Mouse (Mus musculus) liver, embryonic 14.5 days (tissue): ENCODE results near the gene Donson. TPM values are rescaled to one million over a fixed set of nuclear protein-coding genes. Genes with fewer than 3 reads are reported as not detected.
A peak's percentile ranks its signal among the peaks of the same experiment; 100 is the strongest.
"Not testable (repeated sequence)": the region's sequence is repeated elsewhere in the genome, so short reads cannot be mapped to it uniquely, and the experiment has no call there.

Experiments
- ATAC-seq: fragments of 200-750 bp; cut with Nextera tagmentation; 2 replicates; pipeline ENCODE4 v1.8.0; 2017; ENCODE audit warnings: moderate number of reproducible peaks, mild to moderate bottlenecking, moderate library complexity; ENCODE audit not compliant: insufficient read depth
- DNase-seq, 3 experiments: peaks; one replicate each; pipeline ENCODE4 v3.0.0-alpha.2; 2012 to 2013; ENCODE audit warnings: low read depth in 3 of 3, low spot score in 3 of 3
- H3K27ac ChIP-seq: fragments of 300-500 bp; sonication (generic); 2 replicates; pipeline ENCODE4 v1.5.1; 2014; ENCODE audit warnings: moderate library complexity, mild to moderate bottlenecking, control low read depth, inconsistent platforms
- H3K27me3 ChIP-seq: fragments of 300-500 bp; sonication (generic); 2 replicates; pipeline ENCODE4 v1.6.1; 2014; ENCODE audit warnings: mild to moderate bottlenecking, low read length, moderate library complexity; ENCODE audit not compliant: control insufficient read depth, insufficient read depth
- H3K36me3 ChIP-seq: fragments of 300-500 bp; sonication (generic); replicated peaks from 2 replicates; pipeline ENCODE4 v1.6.1; 2014; ENCODE audit warnings: low read depth; ENCODE audit not compliant: control insufficient read depth, insufficient read depth
- H3K4me1 ChIP-seq, 2 experiments: fragments of 200-500 bp in 1 of 2; fragments of 300-500 bp in 1 of 2; sonication (generic) in 1 of 2; replicated peaks; 2 replicates each; pipeline ENCODE4 v1.6.1; 2012 to 2014; ENCODE audit warnings: antibody characterized with exemption in 1 of 2, inconsistent platforms in 1 of 2, low read length in 1 of 2; ENCODE audit not compliant: control insufficient read depth in 2 of 2, insufficient read depth in 2 of 2
- H3K4me2 ChIP-seq: fragments of 300-500 bp; sonication (generic); 2 replicates; pipeline ENCODE4 v1.6.1; 2014; ENCODE audit warnings: low read depth, mild to moderate bottlenecking, control low read depth, moderate library complexity
- H3K4me3 ChIP-seq, 2 experiments: fragments of 200-500 bp in 1 of 2; fragments of 300-500 bp in 1 of 2; sonication (generic) in 1 of 2; 2 replicates each; pipeline ENCODE4 v1.5.1; 2012 to 2014; ENCODE audit warnings: low read depth in 2 of 2, low read length in 2 of 2, mild to moderate bottlenecking in 2 of 2, control low read depth in 1 of 2, inconsistent platforms in 1 of 2, moderate library complexity in 1 of 2; ENCODE audit not compliant: insufficient read depth in 1 of 2
- H3K9ac ChIP-seq: fragments of 300-500 bp; sonication (generic); replicated peaks from 2 replicates; pipeline ENCODE4 v1.6.1; 2014; ENCODE audit warnings: mild to moderate bottlenecking, control low read depth, moderate library complexity
- H3K9me3 ChIP-seq: fragments of 300-500 bp; sonication (generic); 2 replicates; pipeline ENCODE4 v1.6.1; 2016; ENCODE audit warnings: low read length, mixed read lengths; ENCODE audit not compliant: control insufficient read depth
- CTCF ChIP-seq: IDR thresholded peaks from 2 replicates; pipeline ENCODE4 v1.5.1; 2016; ENCODE audit warnings: antibody characterized with exemption, low read depth, control low read depth
- EP300 ChIP-seq: IDR thresholded peaks from 2 replicates; pipeline ENCODE4 v1.6.1; 2016; ENCODE audit warnings: antibody characterized with exemption, low read depth
- WGBS: fragments of 180-500 bp; shearing (Covaris S2); extraction: QIAGEN DNeasy Blood & Tissue Kit; methylation state at CpG from one replicate; pipeline ENCODE4 v1.1.7; 2014; ENCODE audit not compliant: insufficient replicate concordance; 5-methylcytosine and 5-hydroxymethylcytosine counted together
- polyA plus RNA-seq, 2 experiments: library from polyadenylated mRNA; depleted of rRNA in 1 of 2; stranded (reverse) in 1 of 2; unstranded in 1 of 2; fragments of >200 nt; fragmentation: Nextera tagmentation in 1 of 2; extraction: Ambion mirVana in 1 of 2; gene quantifications; 2 replicates each; pipeline versions ENCODE4 v1.2.1 to v1.2.3; 2012 to 2014

The Donson gene
- polyA plus RNA-seq, 2 experiments = 26.2 to 32.0 TPM

DNA sequence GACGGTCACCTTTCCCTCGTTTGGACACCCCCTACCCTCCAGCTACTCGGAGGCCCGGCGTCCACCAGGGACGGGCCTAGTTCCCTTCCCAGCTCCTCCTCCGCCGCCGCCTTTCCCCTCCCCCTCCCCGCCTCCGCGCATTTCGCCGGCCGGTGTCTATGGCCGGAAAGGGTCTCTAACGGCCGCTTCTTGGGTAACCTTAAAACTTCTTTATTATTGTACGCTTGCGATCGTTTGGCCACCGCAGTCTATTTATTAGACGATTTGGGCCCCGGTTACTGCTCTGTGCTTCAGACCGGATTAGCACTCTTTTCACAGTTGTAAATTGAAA, 40.4 kb downstream of the Donson start:
- Histone ChIP-seq H3K9ac (peak overlapping the region; percentile 95), H3K27ac (peak overlapping the region; percentile 90), H3K4me1 (peaks cover 10 to 13% of the 10 kb centered on the region in 2 experiments), H3K9me3 (no peaks in the 10 kb centered on the region), H3K27me3 (no peaks in the 10 kb centered on the region), H3K4me3 (peak overlapping the region; percentile 85 to 88), H3K4me2 (peak overlapping the region; percentile 91), H3K36me3 (peaks cover 17% of the 10 kb centered on the region)
- TF ChIP-seq EP300 (no peak), CTCF (no peak)
- DNase-seq = peak; percentile 57 to 59 (median 57)
- under 1% methylated on average over 24 of the region's 25 CpGs for WGBS
- peak; percentile 70 for ATAC-seq

DNA sequence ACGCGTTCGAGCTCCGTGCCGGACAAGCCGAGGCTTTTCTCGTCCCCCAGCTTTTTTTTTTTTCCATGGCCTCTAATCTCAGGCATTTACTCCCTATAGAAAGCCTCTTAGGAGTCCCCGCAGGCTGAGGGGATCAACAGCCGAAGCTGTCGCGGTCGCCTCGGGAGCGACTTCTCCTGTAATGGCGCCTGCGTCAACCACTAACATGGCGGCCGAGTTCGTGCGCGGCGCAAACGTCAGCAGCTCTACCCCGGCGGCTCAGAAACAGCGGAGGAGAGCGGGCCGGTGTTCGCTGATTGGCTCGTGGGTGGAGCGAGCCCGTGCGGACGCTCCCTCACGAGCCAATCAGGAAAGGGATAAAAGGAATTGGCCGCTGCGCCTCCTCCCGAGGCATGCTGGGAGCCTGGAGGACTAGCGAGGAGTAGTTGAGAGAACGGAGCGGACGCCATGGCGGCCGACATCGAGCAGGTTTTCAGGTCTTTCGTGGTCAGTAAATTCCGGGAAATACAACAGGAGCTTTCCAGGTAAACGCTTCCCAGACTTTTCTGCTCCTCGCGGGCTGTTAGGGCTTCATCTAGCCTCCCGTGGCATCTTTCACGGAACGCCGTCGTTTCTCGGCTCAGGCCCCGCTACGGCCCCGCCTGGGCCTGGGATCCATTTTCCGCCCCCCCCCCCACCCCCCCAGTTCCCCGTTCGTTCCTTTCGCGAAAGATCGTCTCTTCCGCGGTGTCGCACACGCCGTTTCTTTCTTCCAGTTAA, 40.9 kb downstream of the Donson start, which contains the start of gene Son:
TSS of gene Son (plus strand) at position 46 of the 759 bp plus-strand sequence.
- peak; percentile 90 for ATAC-seq

DNA sequence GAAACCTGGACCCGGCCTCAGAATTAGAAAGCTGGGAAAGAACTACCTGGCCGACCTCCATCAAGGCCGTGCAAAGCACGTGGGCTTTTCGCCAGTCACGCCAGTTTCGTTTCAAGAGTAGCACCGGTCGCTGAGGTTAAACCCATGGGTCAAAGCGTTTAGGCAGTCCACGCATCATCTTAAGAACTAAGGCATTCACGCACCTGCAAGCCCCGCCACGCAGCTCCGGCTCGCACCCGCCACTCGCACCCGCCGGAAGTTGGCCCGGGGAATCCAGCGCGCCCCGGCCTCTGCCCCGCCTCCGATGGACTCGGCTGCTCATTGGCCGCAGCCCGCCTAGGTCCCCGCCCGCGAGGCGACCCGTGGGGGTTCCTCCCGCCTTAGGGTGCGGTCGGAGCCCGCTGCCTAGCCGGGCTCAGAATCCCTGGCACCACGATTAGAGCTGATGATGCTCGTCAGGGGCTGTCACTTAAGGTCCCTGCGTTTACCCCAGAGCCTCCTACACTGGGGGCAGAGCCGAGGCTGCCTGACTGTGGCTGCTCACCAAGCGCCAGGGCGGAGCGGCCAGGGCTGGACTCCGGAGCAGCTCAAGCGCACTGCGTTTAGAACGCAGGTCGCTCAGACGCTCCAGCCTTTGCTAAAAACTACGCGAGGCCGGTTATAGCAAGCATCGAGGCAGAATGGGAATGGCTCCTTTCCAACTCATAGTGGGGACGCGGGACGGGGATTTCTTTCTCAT, 41.7 kb downstream of the Donson start, which contains the start of gene Gart:
TSS of gene Gart (minus strand) at position 272 of the 739 bp plus-strand sequence.
- Histone ChIP-seq H3K4me3 (peak within 1 kb of the TSS; percentile 85 to 88), H3K9me3 (no peaks in the 10 kb centered on the region), H3K4me1 (peaks cover 10 to 13% of the 10 kb centered on the region in 2 experiments), H3K27me3 (no peaks in the 10 kb centered on the region), H3K27ac (peak within 1 kb of the TSS; percentile 97), H3K36me3 (peaks cover 15% of the 10 kb centered on the region), H3K4me2 (peak within 1 kb of the TSS; percentile 99), H3K9ac (peak within 1 kb of the TSS; percentile 95)
- under 1% methylated on average over 59 of the region's 59 CpGs for WGBS
- TF ChIP-seq CTCF (0 out of 2 replicates have a peak, but pooled peaks have one; percentile 2), EP300 (no peak)
- ATAC-seq = peak; percentile 81
- DNase-seq = peak; percentile 86 to 89 (median 87)

More for the DNA sequence above, 40.9 kb downstream of the Donson start, which contains the start of gene Son:
- Histone ChIP-seq H3K27ac (peak within 1 kb of the TSS; percentile 97), H3K36me3 (peaks cover 19% of the 10 kb centered on the region), H3K9me3 (no peaks in the 10 kb centered on the region), H3K4me1 (peaks cover 10 to 13% of the 10 kb centered on the region in 2 experiments), H3K27me3 (no peaks in the 10 kb centered on the region), H3K9ac (peak within 1 kb of the TSS; percentile 95), H3K4me2 (peak within 1 kb of the TSS; percentile 99), H3K4me3 (peak within 1 kb of the TSS; percentile 85 to 88)
- WGBS = under 1% methylated on average over 70 of the region's 70 CpGs
- peak; percentile 96 to 98 (median 96) for DNase-seq
- TF ChIP-seq CTCF (no peak), EP300 (0 out of 2 replicates have a peak, but pooled peaks have one; percentile 5)

DNA sequence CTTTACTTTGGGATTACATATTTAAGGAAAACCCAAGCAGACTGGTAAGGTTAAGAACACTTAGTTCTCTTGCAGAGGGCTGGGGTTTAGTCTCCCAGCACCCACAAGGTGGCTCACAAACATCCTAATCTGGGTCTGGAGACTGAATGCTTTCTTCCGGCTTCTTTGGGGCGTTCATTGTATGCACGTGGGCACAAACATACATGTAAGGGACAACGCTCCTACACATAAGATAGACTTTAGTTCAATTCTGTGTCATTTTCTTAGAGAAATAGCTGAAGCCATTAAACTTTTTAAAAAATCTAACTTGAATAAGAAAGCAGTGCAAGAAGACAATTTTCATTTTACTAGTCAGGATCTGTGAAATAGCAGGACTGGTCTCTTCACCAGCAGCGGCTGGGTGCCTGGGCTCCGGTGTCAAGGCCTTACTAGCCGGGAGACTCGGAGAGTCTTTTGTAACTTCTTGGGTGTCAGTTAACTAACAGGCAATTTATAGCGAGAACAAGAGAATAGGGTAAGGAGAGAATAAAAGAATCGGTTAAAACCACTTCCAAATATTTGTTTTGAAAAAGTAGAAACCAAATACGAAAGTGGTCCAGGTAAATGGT, 42.5 kb downstream of the Donson start:
- Histone ChIP-seq H3K4me3 (peak overlapping the region; percentile 81 to 88), H3K36me3 (peaks cover 20% of the 10 kb centered on the region), H3K4me1 (peaks cover 10 to 13% of the 10 kb centered on the region in 2 experiments), H3K9ac (peak overlapping the region; percentile 80), H3K9me3 (no peaks in the 10 kb centered on the region), H3K27me3 (no peaks in the 10 kb centered on the region), H3K27ac (peak overlapping the region; percentile 67), H3K4me2 (peak overlapping the region; percentile 99)
- ATAC-seq = no peak
- TF ChIP-seq CTCF (peak; percentile 35; the same call in 1 of the 2 replicates), EP300 (no peak)
- WGBS = 0% methylated on average over 11 of the region's 11 CpGs
- peak; percentile 51 to 65 (median 56) for DNase-seq

DNA sequence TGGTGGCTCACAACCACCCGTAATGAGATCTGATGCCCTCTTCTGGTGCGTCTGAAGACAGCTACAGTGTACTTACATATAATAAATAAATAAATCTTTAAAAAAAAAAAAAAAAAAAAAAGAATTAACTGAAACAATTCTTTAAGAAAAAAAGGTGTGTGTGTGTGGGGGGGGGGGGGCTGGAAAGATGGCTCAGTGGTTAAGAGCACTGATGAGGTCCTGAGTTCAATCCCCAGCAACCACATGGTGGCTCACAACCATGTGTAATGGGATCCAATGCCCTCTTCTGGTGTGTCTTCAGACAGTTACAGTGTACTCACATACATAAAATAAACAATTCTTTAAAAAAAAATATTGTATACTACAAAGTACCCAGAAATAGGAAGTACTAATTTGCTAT, 43.1 kb downstream of the Donson start:
- not testable (repeated sequence) for H3K9me3 ChIP-seq, ATAC-seq, DNase-seq, H3K9ac ChIP-seq, H3K27ac ChIP-seq, H3K27me3 ChIP-seq
- no CpG with 5 or more reads among the region's 2 CpGs for WGBS
- peaks cover 10 to 13% of the 10 kb centered on the region in 2 experiments for H3K4me1 ChIP-seq
- peak overlapping the region; percentile 99 for H3K4me2 ChIP-seq
- peak overlapping the region in 1 of 2 experiments; percentile 88; a peak in 2 of 4 replicates for H3K4me3 ChIP-seq
- H3K36me3 ChIP-seq = peaks cover 22% of the 10 kb centered on the region
